1 mouse cellular context compared by ENCODE assay signal in the genomic region with DNA sequence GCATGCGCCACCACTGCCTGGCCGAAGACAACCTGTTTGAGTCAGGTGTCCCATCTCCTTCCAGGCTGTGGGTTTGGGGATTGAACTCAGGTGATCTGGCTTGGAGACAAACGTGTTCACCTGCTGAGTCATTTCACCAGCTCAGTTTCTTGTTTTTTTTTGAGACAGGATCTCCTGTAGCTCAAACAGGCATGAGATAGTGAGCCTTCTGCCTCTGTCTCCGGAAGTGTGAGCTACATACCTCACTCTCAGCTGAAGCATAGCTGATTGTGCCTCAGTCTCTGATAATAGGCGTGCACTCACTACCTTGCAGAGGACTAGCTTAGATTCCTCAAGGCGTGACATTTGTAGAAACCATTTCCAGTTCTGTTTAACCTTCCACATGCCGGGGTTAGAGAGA.
TF ChIP-seq lines count a peak whose summit lies in the region.

No protein-coding gene starts in this region.

TF ChIP-seq in MEL, 35 proteins besides CTCF, POLR2A, EP300 and RAD21:
- TF ChIP-seq RCOR1 (IDR thresholded peaks at IDR 0.05; ENCODE audit: low read depth, low read length), result peak; percentile 95
- TF ChIP-seq ZC3H11A (IDR thresholded peaks at IDR 0.05; ENCODE audit: low read depth, low read length), result no peak
- peak; percentile 75; the same call in 1 of the 2 replicates for TF ChIP-seq GABPA (IDR thresholded peaks at IDR 0.05; ENCODE audit: low read depth, low read length)
- TF ChIP-seq GATA1 (IDR thresholded peaks at IDR 0.05; ENCODE audit: low read depth, low read length), result peak; percentile 93
- TF ChIP-seq USF2 (IDR thresholded peaks at IDR 0.05; ENCODE audit: borderline replicate concordance in 1 of 2, insufficient read depth in 1 of 2, low read depth in 1 of 2, low read length in 2 of 2), result no peak
- TF ChIP-seq TAL1 (IDR thresholded peaks at IDR 0.05; ENCODE audit: low read length), result peak; percentile 70
- no peak for TF ChIP-seq POLR2AphosphoS5 (IDR thresholded peaks at IDR 0.05; ENCODE audit: borderline replicate concordance, low read depth, low read length)
- peak; percentile 42; the same call in 1 of the 2 replicates for TF ChIP-seq HCFC1 (IDR thresholded peaks at IDR 0.05; ENCODE audit: low read depth, low read length)
- no peak for TF ChIP-seq NELFE (IDR thresholded peaks at IDR 0.05; ENCODE audit: low read depth, low read length)
- TF ChIP-seq MAZ (IDR thresholded peaks at IDR 0.05; ENCODE audit: low read depth, low read length), result no peak
- TF ChIP-seq SIN3A (IDR thresholded peaks at IDR 0.05; ENCODE audit: low read length), result peak; percentile 68
- no peak for TF ChIP-seq CHD1 (IDR thresholded peaks at IDR 0.05; ENCODE audit: low read depth, low read length)
- no peak for TF ChIP-seq JUND (IDR thresholded peaks at IDR 0.05; ENCODE audit: low read depth, low read length)
- peak; percentile 98 for TF ChIP-seq ETS1 (IDR thresholded peaks at IDR 0.05; ENCODE audit: low read depth, low read length)
- peak; percentile 79 for TF ChIP-seq MYC (IDR thresholded peaks at IDR 0.05; ENCODE audit: low read depth, low read length)
- TF ChIP-seq ZNF384 (IDR thresholded peaks at IDR 0.05; ENCODE audit: low read depth, low read length), result peak; percentile 88
- peak; percentile 43; the same call in 1 of the 2 replicates for TF ChIP-seq MYB (IDR thresholded peaks at IDR 0.05; ENCODE audit: low read depth, low read length)
- TF ChIP-seq MXI1 (IDR thresholded peaks at IDR 0.05; ENCODE audit: low read depth, low read length), result peak; percentile 70
- peak; percentile 88 for TF ChIP-seq TCF12 (IDR thresholded peaks at IDR 0.05; ENCODE audit: low read depth, low read length)
- peak; percentile 91 for TF ChIP-seq BHLHE40 (IDR thresholded peaks at IDR 0.05; ENCODE audit: borderline replicate concordance, low read depth, low read length)
- TF ChIP-seq MAX (IDR thresholded peaks at IDR 0.05; ENCODE audit: low read length), result 0 out of 2 replicates have a peak, but pooled peaks have one; percentile 11
- no peak for TF ChIP-seq TBP (IDR thresholded peaks at IDR 0.05; ENCODE audit: low read depth, low read length)
- 0 out of 2 replicates have a peak, but pooled peaks have one; percentile 15 for TF ChIP-seq MAFK (IDR thresholded peaks at IDR 0.05; ENCODE audit: borderline replicate concordance, low read depth, low read length)
- peak; percentile 8; the same call in 1 of the 2 replicates for TF ChIP-seq KAT2A (conservative IDR thresholded peaks at IDR 0.05; ENCODE audit: low read depth, low read length)
- TF ChIP-seq POLR2AphosphoS2 (IDR thresholded peaks at IDR 0.05; ENCODE audit: low read length), result no peak
